Mouse (Mus musculus) left cerebral cortex, postnatal 14 days (tissue): ENCODE results near the gene Smc5. TPM values are rescaled to one million over a fixed set of nuclear protein-coding genes. Genes with fewer than 3 reads are reported as not detected.

Experiments used
- DNase-seq, 2 experiments: peaks; one replicate each; pipeline ENCODE4 v3.0.0; 2021 to 2022; ENCODE audit warnings: low spot score in 2 of 2, mixed read lengths in 1 of 2
- intact Hi-C: fragments of 180-260 bp; cut with DNase I; formaldehyde crosslinking; loops from one replicate; pipeline ENCODE4 v1.15.1; 2025
- long read RNA-seq, 2 experiments: library from polyadenylated mRNA; stranded (forward); transcript quantifications; one replicate each; pipeline ENCODE4 v2.0.0; 2021
- total RNA-seq, 2 experiments: library from RNA; stranded (reverse); gene quantifications; 2 replicates each; pipeline ENCODE4 v1.2.3; 2021

Smc5 gene
- total RNA-seq, result 10 to 100 TPM; 36.9 to 39.4 TPM
- long read RNA-seq, experiment 1, full-length matches to known transcripts, result 2 of 13 reads
- long read RNA-seq, experiment 1, partial matches to known transcripts, result 2 of 13 reads
- long read RNA-seq, experiment 1, other reads (novel, unspliced or antisense), result 9 of 13 reads
- long read RNA-seq, experiment 2, full-length matches to known transcripts, result 7 of 13 reads
- long read RNA-seq, experiment 2, partial matches to known transcripts, result 3 of 13 reads
- long read RNA-seq, experiment 2, other reads (novel, unspliced or antisense), result 3 of 13 reads

GRCm38 (mm10) chr19:23273355-23274053 lies at the start of gene Smc5:
Gene Smc5, minus strand, starts transcription at chr19:23273897.
- peak; percentile 79 to 91 for DNase-seq
- intact Hi-C loops, result no loop called here

GRCm38 (mm10) chr19:23323107-23323506 lies 49.4 kb upstream of the Smc5 start:
- intact Hi-C loops, result no loop called here
- no peak for DNase-seq

DNA sequence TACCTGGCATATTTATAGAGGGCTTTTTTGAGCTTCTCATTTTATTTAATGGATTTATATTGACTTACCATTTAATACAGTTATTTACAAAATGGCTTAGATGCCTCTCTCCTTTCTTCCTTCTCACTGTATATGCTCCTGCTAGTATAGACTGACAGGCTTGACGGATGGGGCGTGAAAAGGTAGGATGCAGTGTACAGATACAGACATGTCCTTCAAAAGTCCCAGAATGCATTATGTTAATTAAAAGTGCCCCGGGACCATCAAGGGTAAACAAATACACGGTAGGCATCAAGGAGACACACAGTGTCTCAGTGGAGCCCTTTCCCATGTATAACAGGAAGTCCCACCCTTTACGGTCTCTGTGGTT lies 44.3 kb upstream of the Smc5 start:
- intact Hi-C loops, result no loop called here
- DNase-seq, result no peak

- DNase-seq, result no peak
- intact Hi-C loops, result no loop called here
Observed at GRCm38 (mm10) chr19:23317295-23317988, 43.7 kb upstream of the Smc5 start.

DNA sequence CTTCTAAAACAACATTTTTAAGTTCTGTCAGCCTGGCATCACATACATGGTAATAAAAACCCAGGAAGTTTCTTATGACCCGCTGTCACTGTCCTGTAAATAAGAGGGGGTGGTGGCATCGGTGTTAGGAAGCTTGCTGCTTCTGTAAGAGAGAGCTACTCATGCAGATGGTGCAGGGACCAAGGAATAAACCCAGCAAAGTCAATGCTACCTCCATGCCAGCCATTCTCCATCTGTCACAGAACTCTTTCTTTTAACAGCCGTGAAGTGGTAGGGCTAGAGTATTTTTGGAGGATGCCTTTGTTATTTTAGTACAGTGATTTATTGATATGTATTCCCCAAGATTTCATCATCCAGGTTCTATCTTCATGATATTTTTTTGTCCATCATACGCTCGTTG lies 43.2 kb upstream of the Smc5 start:
- intact Hi-C loops, result no loop called here
- DNase-seq, result no peak

GRCm38 (mm10) chr19:23309979-23310378 lies 36.3 kb upstream of the Smc5 start:
- intact Hi-C loops, result no loop called here
- no peak for DNase-seq

DNA sequence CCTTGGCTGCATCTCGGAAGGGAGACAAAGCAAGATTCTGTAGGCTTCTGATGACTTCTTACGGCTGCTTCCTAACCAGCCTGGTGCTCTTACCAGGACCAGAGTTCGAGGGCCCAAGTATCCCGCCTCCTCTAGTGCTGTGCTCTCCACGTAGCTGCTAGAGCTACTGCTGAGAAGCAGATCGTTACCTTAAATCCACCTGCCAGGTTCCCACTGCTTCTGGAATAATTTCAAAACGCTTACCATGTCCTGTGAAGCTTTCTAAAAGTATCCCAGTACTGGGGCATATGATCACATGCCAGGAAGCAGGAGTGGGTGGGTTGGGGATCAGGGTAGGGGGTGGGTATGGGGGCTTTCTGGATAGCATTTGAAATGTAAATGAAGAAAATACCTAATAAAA lies 33.0 kb upstream of the Smc5 start:
- no peak for DNase-seq
- intact Hi-C loops, result no loop called here

DNA sequence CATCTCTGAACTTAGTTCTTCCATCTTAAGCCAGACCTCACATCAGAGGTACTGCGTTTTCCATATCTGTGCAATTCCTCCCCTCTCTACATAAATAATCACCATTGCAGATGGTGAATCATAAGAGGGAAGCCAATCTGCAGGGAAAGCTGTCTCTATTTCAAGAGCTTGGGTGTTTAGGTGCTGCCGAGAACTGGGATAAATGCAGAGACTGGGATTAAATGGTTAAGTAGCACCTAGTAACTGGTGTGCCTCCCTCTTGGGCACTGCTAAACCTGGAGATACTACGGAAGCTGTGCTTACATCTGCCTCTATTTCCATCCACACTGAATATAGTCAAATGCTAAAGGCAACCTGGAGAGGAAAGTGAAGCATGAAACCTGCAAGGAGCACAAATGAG lies 26.3 kb upstream of the Smc5 start:
- DNase-seq, result peak; percentile 9 to 41
- intact Hi-C loops, result loop anchor here (2.0 to 5.0 kb wide), 3 partner anchors 223 to 661 kb away; no protein-coding TSS in a partner anchor

GRCm38 (mm10) chr19:23298917-23299316 lies 25.2 kb upstream of the Smc5 start:
- intact Hi-C loops, result loop anchor here (2.0 to 5.0 kb wide), 3 partner anchors 224 to 662 kb away; no protein-coding TSS in a partner anchor
- peak in 1 of 2 experiments; percentile 28 for DNase-seq

DNA sequence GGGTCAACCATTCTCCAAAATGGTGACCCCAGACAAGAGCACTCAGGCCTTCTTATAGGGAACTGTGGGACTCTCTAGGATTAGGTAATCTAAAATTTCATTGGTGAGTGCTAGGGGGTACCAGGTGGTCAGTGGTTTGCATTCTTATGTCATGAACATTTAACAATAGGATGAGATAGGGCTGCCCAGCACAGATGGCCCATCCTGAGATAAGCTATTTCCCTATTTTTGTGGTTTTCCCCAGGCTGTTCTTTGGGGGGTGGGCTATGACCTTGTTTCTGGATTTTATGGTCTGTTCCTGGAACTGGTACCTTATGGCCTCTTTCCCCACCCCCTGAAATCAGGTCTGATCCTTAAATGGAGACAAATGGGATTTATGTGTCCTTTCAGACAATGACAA lies 23.5 kb upstream of the Smc5 start:
- intact Hi-C loops, result loop anchor here (5.0 kb wide), 1 partner anchor 565 kb away; no protein-coding TSS in a partner anchor
- no peak for DNase-seq

GRCm38 (mm10) chr19:23289251-23289650 lies 15.6 kb upstream of the Smc5 start:
- no peak for DNase-seq
- intact Hi-C loops, result no loop called here

DNA sequence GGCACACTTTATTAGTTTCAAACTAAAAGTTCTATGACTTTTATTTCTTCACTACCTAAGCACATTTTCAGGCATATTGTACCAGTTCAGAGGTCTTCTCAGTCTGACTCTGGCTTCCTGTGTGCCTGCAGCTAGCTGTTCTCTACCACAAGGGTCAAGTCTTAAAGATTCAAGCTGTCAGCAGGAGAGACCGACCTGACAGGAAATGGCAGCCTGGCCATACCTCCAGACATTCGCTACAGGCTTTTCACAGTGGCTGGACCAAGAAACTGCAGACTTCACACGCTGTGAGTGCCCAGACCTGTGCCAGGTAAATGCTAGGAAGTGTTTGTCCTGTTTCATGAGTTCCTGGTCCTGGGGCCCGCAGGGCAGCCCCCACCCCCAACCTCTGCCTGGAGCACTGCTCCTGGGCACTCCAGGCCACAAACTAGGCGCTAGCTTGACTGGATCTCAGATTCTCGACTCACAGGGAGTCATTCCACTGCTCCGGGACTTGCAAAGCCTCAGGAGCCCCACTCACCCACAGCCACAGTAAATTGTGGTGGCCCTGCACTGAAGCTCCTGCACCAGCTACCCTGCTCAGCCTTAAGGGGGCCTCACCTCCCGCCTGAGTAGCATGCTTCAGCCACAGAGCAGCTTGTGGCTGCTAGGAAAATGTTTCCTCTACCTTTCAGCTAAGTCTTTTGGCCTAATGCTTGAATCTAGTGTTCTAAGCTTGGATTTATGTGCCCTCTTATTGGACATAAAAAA lies 8.4 kb upstream of the Smc5 start:
- intact Hi-C loops, result no loop called here
- DNase-seq, result no peak

DNA sequence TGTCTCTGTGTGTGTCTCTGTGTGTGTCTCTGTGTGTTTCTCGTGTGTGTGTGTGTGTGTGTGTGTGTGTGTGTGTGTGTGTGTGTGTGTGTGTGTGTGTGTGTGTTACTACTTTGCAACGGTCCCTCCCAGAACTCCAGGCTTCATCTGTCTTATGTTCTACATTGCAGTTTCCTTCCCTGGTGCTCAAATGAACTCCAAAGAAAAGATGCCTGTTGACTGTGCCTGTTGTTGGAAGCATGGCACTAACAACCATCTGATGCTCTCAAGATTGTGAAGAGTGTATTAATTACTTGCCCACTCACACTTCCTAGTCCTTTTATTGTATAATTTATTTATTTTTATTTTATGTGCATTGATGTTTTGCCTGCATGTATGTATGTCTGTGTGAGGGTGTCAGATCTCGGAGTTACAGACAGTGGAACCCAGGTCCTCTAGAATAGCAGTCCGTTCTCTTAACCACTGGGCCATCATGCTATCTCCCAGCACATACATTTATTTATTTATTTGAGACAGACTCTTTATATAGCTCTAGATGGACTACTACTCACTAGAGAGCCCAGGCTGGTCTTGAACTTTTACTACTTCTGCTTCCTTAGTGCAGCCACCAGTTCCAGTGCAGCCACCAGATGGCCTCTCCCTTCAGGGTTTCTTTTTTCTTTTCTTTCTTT lies 492 bp upstream of the Smc5 start:
- intact Hi-C loops, result no loop called here
- DNase-seq, result no peak

DNA sequence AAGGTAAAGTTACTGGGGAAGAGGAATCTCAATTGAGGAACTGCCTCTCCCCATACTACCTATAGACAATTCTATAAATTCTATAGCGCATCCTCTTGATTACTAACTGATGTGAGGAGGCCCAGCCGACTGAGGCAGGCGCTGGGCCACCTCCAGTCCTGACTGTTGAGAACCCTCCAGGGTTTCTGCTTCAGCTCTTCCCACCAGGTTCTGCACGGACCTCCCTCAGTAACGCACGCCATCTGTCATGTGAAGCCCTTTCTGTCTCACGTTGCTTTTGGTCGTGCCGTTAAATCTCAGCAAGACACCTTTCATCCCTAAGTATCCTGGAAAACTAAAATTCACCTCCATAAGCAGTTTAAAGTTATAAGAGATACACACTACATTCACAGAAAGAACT lies 16.9 kb downstream of the Smc5 start:
- no peak for DNase-seq
- intact Hi-C loops, result no loop called here

GRCm38 (mm10) chr19:23246473-23246872 lies 27.2 kb downstream of the Smc5 start:
- intact Hi-C loops, result no loop called here
- no peak for DNase-seq

- peak; percentile 55 to 59 for DNase-seq
- intact Hi-C loops, result loop anchor here (2.0 kb wide), 1 partner anchor 310 kb away; no protein-coding TSS in a partner anchor
Observed at GRCm38 (mm10) chr19:23225065-23225464, 48.6 kb downstream of the Smc5 start.

DNA sequence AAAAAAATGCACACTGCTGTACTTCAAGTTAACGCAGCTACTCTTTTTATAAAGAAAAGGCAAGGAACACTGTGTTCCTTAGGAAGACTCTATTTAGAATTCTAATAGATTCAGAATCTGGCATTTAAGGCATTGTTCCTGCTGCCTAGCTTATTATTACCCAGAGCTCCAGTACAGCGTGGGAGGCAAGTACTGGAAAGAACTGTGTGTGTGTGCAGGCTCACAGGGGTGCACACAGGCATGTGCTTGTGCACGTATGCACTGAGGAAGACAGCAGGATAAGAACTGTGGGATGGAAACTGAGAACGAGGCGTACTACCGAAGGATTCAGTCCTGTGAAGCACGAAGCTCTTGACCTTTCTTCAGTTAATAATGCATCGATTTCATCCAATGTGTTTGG lies 59.4 kb downstream of the Smc5 start:
- peak; percentile 70 to 92 for DNase-seq
- intact Hi-C loops, result loop anchor here (5.0 kb wide), 1 partner anchor 72 kb away; the partner anchor contains the start of gene Klf9

DNA sequence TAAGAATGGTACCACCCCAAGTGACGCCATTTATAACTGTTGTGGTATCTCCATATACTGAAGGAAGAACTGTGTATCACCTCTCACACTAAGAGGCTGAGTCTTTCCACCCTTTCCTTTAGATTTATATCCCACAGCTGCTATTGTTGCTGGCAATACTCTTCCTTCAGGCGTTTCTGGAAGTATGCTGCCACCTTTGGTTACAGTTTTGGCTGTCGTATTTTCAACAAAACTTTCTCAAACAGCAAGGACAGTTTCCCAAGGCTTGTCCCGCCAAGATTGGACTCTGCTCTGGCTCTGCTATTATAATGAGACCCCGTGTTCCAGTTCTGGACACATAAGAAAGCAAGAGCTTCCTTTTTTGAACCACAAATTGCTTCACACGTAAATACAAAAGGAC lies 62.4 kb downstream of the Smc5 start:
- intact Hi-C loops, result loop anchor here (5.0 kb wide), 1 partner anchor 69 kb away; the partner anchor contains the start of gene Klf9
- DNase-seq, result no peak

DNA sequence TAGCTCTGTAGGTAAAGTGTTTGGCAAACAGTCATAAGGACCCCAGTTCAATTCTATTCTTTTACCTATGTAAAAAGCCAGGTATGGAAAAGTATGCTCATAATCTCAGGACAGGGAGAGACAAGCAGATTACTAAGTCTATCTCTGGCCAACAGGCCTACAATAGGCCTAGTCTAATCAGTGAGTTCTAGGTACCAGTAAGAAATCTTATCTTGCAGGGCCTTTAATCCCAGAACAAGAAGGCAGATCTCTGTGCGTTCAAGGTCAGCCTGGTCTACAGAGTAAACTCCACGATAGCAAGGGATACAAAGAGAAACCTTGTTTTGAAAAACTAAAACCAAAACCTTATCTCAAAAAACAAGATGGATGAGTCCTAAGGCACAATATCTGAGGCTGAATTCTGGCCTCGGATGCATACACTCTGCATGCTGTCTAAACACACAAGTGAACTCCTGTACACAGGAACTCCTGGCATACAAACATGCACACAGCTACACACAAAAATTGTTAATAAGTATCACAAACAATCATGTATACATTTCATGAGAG lies 70.1 kb downstream of the Smc5 start:
- DNase-seq, result no peak
- intact Hi-C loops, result no loop called here
